Mouse (Mus musculus): ENCODE data around the gene Elovl2. TPM values are rescaled to one million over a fixed set of nuclear protein-coding genes. Genes with fewer than 3 reads are reported as not detected.

Elovl2 gene
- polyA plus RNA-seq, 1 experiment from 2014 or later = 48.3 TPM

DNA sequence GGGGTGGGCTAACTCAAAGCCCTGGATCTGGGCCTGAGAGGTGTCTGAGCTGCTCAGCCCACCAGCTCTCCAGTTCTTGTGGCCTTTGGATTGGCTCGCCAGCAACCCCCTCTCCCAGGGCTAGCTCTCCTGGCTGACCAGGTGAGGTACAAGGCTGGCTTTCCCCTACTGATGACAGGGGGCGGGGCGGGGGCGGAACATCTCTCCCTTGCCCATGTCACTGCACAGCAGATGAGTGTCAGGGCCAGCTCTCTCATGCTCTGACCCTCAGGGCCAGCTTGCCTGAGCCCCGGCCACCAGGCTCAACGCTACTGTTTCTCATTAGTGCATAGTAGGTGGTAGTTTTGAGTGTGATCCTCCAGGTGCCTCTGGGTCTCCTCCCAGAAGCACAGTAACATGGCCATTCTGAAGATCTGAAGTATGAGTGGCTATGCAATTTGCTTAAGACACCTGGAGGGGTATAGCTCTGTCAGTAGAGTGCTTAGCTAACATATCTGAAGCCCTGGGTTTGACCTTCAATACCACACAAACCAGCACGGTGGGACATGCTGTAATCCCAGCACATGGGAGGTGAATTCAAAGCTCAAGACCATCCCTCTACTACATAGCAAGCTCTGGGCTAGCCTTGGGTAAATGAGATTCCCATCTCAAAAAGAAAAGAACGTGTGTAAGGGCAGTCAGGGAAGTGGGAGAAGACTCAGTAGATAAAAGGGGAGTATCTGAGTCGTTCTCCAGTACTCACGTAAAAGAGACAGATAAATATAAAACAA lies 18.0 kb upstream of the Elovl2 start:
- H3K9ac ChIP-seq (ENCODE audit: low read length) = no peak overlapping the region
- no peak overlapping the region for H3K4me2 ChIP-seq
- no peak overlapping the region for H3K4me3 ChIP-seq (ENCODE audit: low read depth, low read length)
- H3K36me3 ChIP-seq (ENCODE audit: control insufficient read depth, insufficient read depth, low read length) = no peaks in the 10 kb centered on the region
- no peaks in the 10 kb centered on the region for H3K9me3 ChIP-seq (ENCODE audit: control insufficient read depth, low read length)
- no peak overlapping the region for H3K27ac ChIP-seq (ENCODE audit: low read depth, low read length)
- H3K4me1 ChIP-seq (ENCODE audit: control insufficient read depth, insufficient read depth, low read length) = no peaks in the 10 kb centered on the region
- 0 out of 2 replicates have a peak, but pooled peaks have one; percentile 16 for ATAC-seq (ENCODE audit: low FRiP score)
- 81% methylated on average over 10 of the region's 10 CpGs for WGBS
- DNase-seq (ENCODE audit: low spot score, missing footprints) = no peak
- H3K27me3 ChIP-seq (ENCODE audit: control insufficient read depth, insufficient read depth, low read length) = no peaks in the 10 kb centered on the region

DNA sequence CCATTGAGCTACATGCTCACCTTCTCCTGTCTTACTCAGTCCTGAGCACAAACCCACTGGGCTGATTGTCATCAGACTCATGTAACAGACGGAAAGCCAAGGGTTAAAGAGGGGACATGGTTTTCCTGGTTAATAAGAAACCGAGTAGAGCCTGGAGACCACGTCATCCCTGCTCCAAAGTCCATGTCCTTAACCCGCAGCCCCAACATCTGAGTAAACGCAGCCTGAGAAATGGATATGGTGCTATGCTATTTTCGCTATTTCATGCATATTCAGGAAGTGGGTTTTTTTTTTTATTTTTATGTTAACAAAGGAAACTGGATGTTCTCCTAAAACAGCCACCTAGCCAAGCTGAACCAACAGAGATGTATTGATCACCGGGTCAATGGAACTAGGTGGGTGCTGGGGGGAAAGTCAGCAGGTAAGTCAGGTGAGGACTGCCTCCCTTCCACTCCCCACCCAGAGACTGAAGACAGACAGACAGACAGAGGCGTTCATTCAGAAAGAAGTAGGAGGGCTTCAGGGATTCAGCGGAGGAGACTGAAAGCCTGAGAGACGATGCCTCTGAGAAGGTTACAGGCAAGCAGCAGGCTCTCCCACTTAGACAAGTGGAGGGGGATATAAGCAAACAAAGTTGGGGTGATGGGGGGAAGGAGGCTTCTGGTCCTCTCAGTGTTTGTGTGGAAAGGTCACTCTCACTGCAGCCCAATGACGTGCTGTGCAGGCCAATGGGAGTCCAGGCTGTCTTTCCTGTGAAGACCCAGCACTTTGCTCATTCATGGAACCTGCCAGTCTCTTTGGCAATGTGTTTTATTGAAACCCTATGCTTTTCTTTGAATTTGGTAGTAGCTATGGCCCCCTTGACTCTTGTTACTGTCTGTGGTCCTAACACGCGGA lies 15.9 kb upstream of the Elovl2 start:
- 78% methylated on average over 13 of the region's 13 CpGs for WGBS
- DNase-seq (ENCODE audit: low spot score, missing footprints) = no peak
- Histone ChIP-seq H3K27ac (ENCODE audit: low read depth, low read length) (no peak overlapping the region), H3K4me3 (ENCODE audit: low read depth, low read length) (no peak overlapping the region), H3K4me1 (ENCODE audit: control insufficient read depth, insufficient read depth, low read length) (no peaks in the 10 kb centered on the region), H3K36me3 (ENCODE audit: control insufficient read depth, insufficient read depth, low read length) (no peaks in the 10 kb centered on the region), H3K9me3 (ENCODE audit: control insufficient read depth, low read length) (no peaks in the 10 kb centered on the region), H3K27me3 (ENCODE audit: control insufficient read depth, insufficient read depth, low read length) (no peaks in the 10 kb centered on the region), H3K9ac (ENCODE audit: low read length) (no peak overlapping the region), H3K4me2 (no peak overlapping the region)
- ATAC-seq (ENCODE audit: low FRiP score) = no peak

DNA sequence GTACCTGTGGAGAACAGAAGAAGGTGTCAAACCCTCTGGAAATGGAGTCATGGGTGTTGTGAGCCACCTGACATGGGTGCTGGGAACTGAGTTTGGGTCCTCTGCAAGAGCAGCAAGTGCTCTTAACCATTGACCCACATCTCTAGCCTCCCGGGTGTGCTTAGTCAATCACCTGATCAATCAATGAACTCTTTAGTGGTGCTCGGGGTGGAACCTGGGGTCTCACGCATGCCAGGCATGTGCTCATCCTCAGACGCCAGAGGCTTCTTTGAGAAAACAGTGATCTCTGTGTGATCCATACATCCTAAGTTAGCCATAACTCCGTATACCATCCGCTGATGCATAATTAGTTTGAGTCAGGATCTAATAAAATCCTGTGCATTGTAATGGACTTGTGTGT lies 15.0 kb upstream of the Elovl2 start:
- H3K27me3 ChIP-seq (ENCODE audit: control insufficient read depth, insufficient read depth, low read length) = no peaks in the 10 kb centered on the region
- H3K36me3 ChIP-seq (ENCODE audit: control insufficient read depth, insufficient read depth, low read length) = no peaks in the 10 kb centered on the region

DNA sequence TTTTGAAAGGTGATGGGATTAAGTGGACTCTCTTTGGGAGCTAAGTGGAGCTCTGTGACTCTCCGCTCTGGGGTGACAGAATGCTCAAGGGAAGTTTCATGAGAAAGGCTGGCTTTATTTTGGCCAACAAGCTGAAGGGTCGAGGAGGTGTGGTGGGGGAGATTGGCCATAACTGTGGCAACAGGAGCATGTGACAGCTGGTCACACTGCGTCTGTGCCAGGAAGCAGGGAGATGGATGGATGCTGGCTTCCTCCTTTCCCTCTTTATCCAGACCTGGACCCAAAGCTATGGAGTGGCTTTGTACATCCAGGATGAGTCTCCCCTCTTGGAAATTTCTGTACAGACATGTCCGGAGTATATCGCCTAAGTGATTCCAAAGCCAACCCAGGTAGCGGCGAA lies 13.0 kb upstream of the Elovl2 start:
- Histone ChIP-seq H3K9me3 (ENCODE audit: control insufficient read depth, low read length) (no peaks in the 10 kb centered on the region), H3K27me3 (ENCODE audit: control insufficient read depth, insufficient read depth, low read length) (no peaks in the 10 kb centered on the region), H3K4me1 (ENCODE audit: control insufficient read depth, insufficient read depth, low read length) (no peaks in the 10 kb centered on the region), H3K36me3 (ENCODE audit: control insufficient read depth, insufficient read depth, low read length) (no peaks in the 10 kb centered on the region), H3K4me2 (no peak overlapping the region), H3K4me3 (ENCODE audit: low read depth, low read length) (no peak overlapping the region), H3K27ac (ENCODE audit: low read depth, low read length) (no peak overlapping the region), H3K9ac (ENCODE audit: low read length) (no peak overlapping the region)
- ATAC-seq (ENCODE audit: low FRiP score) (no peak), DNase-seq (ENCODE audit: low spot score, missing footprints) (no peak)
- 88% methylated on average over 7 of the region's 7 CpGs for WGBS

More for the DNA sequence above, 15.0 kb upstream of the Elovl2 start:
- no peaks in the 10 kb centered on the region for H3K4me1 ChIP-seq (ENCODE audit: control insufficient read depth, insufficient read depth, low read length)
- ATAC-seq (ENCODE audit: low FRiP score) (no peak), DNase-seq (ENCODE audit: low spot score, missing footprints) (no peak)
- H3K9ac ChIP-seq (ENCODE audit: low read length) = no peak overlapping the region
- H3K27ac ChIP-seq (ENCODE audit: low read depth, low read length) = no peak overlapping the region
- WGBS = 92% methylated on average over 6 of the region's 6 CpGs
- H3K9me3 ChIP-seq (ENCODE audit: control insufficient read depth, low read length) = no peaks in the 10 kb centered on the region
- H3K4me3 ChIP-seq (ENCODE audit: low read depth, low read length) = no peak overlapping the region
- no peak overlapping the region for H3K4me2 ChIP-seq

DNA sequence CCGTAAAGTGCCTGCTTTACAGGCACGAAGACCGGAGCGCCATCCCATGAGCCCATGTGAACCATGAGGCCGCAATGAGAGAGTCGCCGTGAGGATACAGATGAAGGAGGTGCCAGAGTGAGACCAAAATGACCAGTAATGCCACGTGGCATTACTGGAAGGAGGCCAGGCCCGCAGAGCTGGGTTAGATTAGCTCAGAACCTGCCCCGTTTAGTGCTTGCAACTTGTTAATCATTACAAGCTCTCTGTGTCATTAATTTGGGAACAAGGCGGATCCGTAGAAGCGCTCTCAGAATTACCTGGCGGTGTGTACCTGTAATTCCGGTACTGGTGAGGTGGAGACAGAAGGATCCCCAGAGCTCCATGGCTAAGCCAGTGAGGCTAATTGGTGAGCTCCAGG lies 12.0 kb upstream of the Elovl2 start:
- DNase-seq (ENCODE audit: low spot score, missing footprints) = no peak
- Histone ChIP-seq H3K27me3 (ENCODE audit: control insufficient read depth, insufficient read depth, low read length) (no peaks in the 10 kb centered on the region), H3K4me1 (ENCODE audit: control insufficient read depth, insufficient read depth, low read length) (no peaks in the 10 kb centered on the region), H3K27ac (ENCODE audit: low read depth, low read length) (no peak overlapping the region), H3K9ac (ENCODE audit: low read length) (no peak overlapping the region), H3K4me2 (no peak overlapping the region), H3K9me3 (ENCODE audit: control insufficient read depth, low read length) (no peaks in the 10 kb centered on the region), H3K4me3 (ENCODE audit: low read depth, low read length) (no peak overlapping the region), H3K36me3 (ENCODE audit: control insufficient read depth, insufficient read depth, low read length) (no peaks in the 10 kb centered on the region)
- ATAC-seq (ENCODE audit: low FRiP score) = no peak
- 96% methylated on average over 15 of the region's 15 CpGs for WGBS

DNA sequence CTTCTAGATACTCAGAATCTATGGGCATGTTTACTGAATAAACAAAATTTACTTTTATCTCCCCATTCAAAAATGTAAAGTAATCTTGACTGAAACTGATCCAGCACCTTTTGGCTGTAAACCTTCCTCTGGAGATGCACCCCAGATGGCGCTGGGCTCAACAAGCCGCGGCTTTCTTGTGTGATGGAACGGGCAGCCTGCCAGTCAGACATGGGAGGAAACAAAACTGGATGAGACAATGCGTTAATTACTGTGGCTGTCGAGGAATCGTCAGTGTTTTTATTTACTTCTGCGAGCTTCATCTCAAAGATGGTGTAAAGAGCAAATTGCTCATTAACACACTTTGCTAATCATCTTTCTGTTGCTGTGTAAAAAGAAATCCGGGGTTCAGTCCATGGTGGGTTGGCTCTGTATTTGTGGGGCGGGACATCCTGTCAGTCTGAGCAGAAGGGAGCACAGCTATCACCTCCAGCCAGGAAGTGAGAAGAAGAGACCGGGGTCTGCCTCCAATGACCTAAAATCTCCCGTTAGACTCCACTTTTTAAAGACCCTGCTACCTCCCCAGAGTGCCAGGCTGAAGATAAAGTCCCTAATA lies 11.3 kb upstream of the Elovl2 start:
- Histone ChIP-seq H3K4me3 (ENCODE audit: low read depth, low read length) (no peak overlapping the region), H3K36me3 (ENCODE audit: control insufficient read depth, insufficient read depth, low read length) (no peaks in the 10 kb centered on the region), H3K4me1 (ENCODE audit: control insufficient read depth, insufficient read depth, low read length) (no peaks in the 10 kb centered on the region), H3K4me2 (no peak overlapping the region), H3K27me3 (ENCODE audit: control insufficient read depth, insufficient read depth, low read length) (no peaks in the 10 kb centered on the region), H3K9ac (ENCODE audit: low read length) (no peak overlapping the region), H3K27ac (ENCODE audit: low read depth, low read length) (no peak overlapping the region), H3K9me3 (ENCODE audit: control insufficient read depth, low read length) (no peaks in the 10 kb centered on the region)
- ATAC-seq (ENCODE audit: low FRiP score) (no peak), DNase-seq (ENCODE audit: low spot score, missing footprints) (no peak)
- 90% methylated on average over 12 of the region's 12 CpGs for WGBS

DNA sequence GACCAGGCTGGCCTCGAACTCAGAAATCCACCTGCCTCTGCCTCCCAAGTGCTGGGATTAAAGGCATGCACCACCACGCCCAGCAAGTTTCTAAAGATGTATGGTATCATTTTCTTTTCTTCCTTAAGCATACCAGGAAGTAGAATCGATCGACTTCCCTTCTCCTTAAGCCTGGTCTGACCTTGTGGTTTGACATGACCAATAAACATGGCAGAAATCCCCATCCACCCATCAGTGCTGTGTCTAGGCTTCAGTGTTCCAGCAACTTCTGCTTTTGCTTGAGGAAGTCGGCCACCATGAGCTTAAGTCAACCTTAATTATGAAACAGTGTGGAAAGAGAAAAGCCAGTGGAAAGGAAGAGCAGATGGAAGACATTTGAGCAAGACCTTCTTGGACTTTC lies 10.1 kb upstream of the Elovl2 start:
- no peaks in the 10 kb centered on the region for H3K4me1 ChIP-seq (ENCODE audit: control insufficient read depth, insufficient read depth, low read length)
- no peaks in the 10 kb centered on the region for H3K9me3 ChIP-seq (ENCODE audit: control insufficient read depth, low read length)
- H3K36me3 ChIP-seq (ENCODE audit: control insufficient read depth, insufficient read depth, low read length) = no peaks in the 10 kb centered on the region
- DNase-seq (ENCODE audit: low spot score, missing footprints) = no peak
- no peak overlapping the region for H3K4me2 ChIP-seq
- ATAC-seq (ENCODE audit: low FRiP score) = no peak
- H3K4me3 ChIP-seq (ENCODE audit: low read depth, low read length) = no peak overlapping the region
- H3K27ac ChIP-seq (ENCODE audit: low read depth, low read length) = no peak overlapping the region
- no peaks in the 10 kb centered on the region for H3K27me3 ChIP-seq (ENCODE audit: control insufficient read depth, insufficient read depth, low read length)
- no peak overlapping the region for H3K9ac ChIP-seq (ENCODE audit: low read length)
- 85% methylated on average over 5 of the region's 5 CpGs for WGBS

DNA sequence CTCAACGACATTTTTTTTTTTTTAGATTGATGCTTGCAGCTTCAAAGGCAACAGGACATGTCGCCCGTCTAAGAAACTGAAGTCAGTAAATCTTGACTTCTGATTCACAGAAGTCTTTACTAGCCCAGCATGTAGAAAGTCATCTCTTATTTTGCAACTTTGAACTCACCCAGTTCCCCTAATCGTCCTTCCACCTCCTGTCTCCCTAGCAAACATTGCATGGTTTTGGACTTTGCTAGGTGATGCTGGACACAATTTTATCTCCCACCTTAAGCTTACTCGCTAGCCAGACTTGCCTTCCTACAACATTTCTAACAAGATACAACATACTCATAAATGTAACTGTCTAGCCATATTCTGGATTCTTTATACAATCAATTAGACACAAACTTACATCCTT lies 7.9 kb upstream of the Elovl2 start:
- no peak overlapping the region for H3K27ac ChIP-seq (ENCODE audit: low read depth, low read length)
- no peaks in the 10 kb centered on the region for H3K4me1 ChIP-seq (ENCODE audit: control insufficient read depth, insufficient read depth, low read length)
- H3K4me3 ChIP-seq (ENCODE audit: low read depth, low read length) = no peak overlapping the region
- no peak overlapping the region for H3K9ac ChIP-seq (ENCODE audit: low read length)
- no peak for DNase-seq (ENCODE audit: low spot score, missing footprints)
- no peak overlapping the region for H3K4me2 ChIP-seq
- H3K36me3 ChIP-seq (ENCODE audit: control insufficient read depth, insufficient read depth, low read length) = no peaks in the 10 kb centered on the region
- ATAC-seq (ENCODE audit: low FRiP score) = no peak
- H3K9me3 ChIP-seq (ENCODE audit: control insufficient read depth, low read length) = no peaks in the 10 kb centered on the region; the same call in 1 of the 2 replicates
- 92% methylated on average over 5 of the region's 5 CpGs for WGBS
- no peaks in the 10 kb centered on the region for H3K27me3 ChIP-seq (ENCODE audit: control insufficient read depth, insufficient read depth, low read length)

DNA sequence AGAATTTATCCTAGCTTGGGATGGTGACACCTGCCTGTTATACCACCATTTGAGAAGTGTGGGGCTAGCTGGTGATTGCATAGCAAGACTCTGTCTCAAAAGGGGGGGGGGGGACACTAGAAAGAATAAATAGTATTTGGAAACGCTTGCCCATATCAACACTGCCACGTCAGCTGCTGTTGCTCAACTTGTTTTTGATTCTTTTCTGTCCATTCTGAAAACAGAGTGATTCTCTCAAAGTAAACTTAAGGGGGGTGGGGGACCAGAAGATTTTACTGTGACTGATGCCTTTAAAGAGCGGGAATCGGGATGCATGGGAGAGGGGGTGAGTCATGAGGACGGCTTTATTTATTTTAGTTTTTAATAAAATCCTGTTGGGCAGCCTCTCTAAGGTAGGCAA lies 6.3 kb upstream of the Elovl2 start:
- Histone ChIP-seq H3K4me3 (ENCODE audit: low read depth, low read length) (no peak overlapping the region), H3K9ac (ENCODE audit: low read length) (no peak overlapping the region), H3K4me2 (no peak overlapping the region), H3K27me3 (ENCODE audit: control insufficient read depth, insufficient read depth, low read length) (no peaks in the 10 kb centered on the region), H3K36me3 (ENCODE audit: control insufficient read depth, insufficient read depth, low read length) (no peaks in the 10 kb centered on the region), H3K4me1 (ENCODE audit: control insufficient read depth, insufficient read depth, low read length) (no peaks in the 10 kb centered on the region), H3K27ac (ENCODE audit: low read depth, low read length) (no peak overlapping the region), H3K9me3 (ENCODE audit: control insufficient read depth, low read length) (no peaks in the 10 kb centered on the region; the same call in none of the 2 replicates)
- DNase-seq (ENCODE audit: low spot score, missing footprints) (no peak), ATAC-seq (ENCODE audit: low FRiP score) (no peak)
- WGBS = 92% methylated on average over 5 of the region's 5 CpGs

Measured in midbrain, embryonic 11.5 days (tissue).